Mouse (Mus musculus) activated CD4-positive, CD25-positive, alpha-beta regulatory T cell, adult 4 months (primary cell): ENCODE measurements at regions not wholly inside any gene's neighbourhood (a gene's known extent, or its start where the extent isn't known, plus 50 kb on each side); places are given as distances from the start of the nearest gene placed in this dataset.

Source experiments
- ATAC-seq: one replicate; pipeline ENCODE4 v1.8.0; 2017

DNA sequence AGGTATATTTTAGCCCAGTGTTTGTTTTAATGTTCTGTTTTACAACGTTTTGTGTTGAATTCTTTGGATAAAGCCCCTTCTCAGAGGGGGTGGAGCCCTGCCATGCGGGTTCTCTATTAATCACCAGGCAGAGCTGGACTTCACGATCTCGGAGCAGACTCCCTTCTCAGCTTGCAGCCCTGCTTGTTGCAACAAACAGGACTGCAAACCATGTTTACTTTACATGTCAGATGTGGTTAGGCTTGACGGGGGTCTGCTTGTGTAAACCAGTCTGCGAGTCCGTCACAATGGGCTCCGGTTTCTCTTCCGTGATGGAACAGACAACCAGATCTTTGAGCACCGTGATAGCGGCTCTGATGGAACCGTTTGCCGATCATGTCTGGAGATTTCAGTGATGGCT is 517.6 kb downstream of the Kcnj2 start:
- ATAC-seq, result no peak

DNA sequence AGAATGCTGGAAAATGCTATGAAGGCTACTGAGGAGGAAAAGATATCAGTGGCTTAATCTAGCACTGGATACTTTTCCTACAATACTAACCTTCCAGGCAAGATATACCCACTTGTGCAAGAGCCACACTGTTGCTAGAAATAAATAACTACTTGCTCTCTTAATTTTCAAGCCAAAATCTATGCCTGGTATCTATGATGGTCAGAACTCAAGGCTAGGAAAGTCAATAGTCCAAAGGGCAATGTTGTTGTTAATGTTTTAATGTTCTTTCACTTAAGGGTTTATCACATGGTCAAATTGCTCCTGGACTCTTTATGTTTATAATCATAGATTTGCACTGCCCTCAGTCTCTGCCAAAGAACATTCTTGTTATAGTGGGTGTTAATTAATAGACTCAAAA is 533.5 kb downstream of the Kcnj2 start:
- no peak for ATAC-seq

DNA sequence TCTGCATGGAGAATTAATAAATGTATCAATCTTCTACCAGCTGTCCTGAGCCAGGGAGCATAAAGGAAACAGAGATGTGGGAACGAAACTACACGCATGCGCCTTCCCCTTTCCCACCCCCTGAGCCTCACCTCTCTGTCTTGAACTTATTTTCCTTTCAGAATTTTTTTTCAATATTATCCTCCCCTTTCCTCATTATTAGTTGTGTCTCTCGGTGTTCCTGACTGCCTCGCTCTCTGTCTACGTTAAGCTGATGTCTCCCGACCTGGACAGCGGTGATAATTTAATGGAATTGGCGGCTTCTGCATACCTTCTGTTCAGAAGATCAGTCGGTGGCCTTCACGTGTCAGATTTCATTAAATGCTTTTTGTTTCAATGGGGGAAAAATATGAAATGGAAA is 539.2 kb downstream of the Kcnj2 start:
- no peak for ATAC-seq

DNA sequence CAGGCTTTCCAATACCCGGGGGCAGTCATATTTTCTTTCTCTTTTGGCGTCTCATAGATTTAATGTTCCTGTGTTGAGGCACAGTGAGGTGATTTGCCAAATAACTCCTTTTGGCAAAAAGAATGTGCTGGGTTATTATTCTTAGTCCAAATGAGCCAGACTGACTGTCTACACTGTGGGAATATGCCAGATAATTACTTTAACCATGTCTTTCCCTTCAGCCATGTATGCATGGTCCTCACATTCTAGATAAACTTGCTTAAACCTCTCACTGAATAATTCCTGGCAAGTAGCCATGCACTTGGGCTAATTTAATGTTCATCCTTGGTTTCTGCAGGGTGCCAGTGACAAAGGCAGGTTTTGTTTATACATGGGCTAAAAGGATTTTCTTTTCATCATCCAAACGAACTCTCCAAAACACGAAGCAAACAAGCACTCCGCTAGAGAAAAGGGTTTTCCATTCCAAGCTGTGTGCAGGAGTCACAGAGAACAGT is 544.6 kb downstream of the Kcnj2 start:
- no peak for ATAC-seq

DNA sequence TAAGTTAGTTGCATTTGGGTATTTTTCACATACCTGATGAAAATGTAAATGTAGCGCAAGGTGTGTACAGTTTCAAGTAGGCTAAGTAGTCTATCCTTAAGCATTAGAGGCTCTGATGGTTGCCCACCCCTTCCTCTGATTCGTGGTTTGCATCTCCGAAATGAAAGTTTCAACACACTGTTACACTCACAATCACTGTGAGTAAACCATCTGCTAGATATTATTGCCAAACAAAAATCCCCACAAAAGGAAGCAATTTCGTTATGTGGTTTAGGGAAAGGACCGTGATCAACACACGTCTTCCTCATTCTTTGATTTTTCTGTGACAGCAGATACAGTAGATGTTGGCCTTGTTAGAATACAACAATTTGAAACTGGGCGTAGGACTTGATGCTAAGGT is 577.6 kb downstream of the Kcnj2 start:
- no peak for ATAC-seq

DNA sequence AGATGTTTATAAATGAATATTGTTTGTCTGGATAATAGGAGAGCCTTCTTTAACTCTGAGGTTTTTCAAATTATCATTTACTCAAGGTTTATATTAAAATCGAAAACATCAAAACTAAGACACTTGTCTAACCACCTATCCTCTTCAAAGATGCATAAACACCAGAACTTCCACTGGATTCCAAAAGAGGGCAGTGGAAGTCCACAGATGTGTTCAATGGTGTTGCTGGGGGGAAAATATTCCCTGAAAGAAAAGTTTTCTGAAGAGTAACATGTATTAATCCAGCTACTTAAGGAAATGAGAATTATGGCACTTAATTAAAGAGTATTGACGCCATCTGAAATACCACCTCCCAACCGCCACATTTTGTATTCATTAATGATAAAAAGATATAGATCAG is 586.9 kb downstream of the Kcnj2 start:
- no peak for ATAC-seq

DNA sequence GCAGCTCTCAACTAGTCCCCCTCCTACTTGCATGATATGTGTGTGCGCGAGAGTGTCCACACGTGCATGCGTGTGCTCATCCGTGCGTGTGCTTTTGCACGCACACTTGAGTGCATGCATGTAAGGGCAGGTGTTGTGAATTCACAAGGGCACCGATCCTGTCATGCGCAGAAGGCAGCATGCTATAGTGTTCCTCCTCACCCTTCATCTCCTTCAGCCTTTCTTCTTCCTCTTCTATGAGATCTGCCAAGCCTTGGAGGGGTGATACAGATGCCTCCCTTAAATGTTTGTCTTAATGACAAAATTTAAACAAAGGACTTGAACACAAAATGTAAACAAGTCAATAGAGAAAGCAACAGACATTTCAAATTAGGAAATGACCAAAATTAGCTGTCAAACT is 591.8 kb downstream of the Kcnj2 start:
- ATAC-seq, result no peak

DNA sequence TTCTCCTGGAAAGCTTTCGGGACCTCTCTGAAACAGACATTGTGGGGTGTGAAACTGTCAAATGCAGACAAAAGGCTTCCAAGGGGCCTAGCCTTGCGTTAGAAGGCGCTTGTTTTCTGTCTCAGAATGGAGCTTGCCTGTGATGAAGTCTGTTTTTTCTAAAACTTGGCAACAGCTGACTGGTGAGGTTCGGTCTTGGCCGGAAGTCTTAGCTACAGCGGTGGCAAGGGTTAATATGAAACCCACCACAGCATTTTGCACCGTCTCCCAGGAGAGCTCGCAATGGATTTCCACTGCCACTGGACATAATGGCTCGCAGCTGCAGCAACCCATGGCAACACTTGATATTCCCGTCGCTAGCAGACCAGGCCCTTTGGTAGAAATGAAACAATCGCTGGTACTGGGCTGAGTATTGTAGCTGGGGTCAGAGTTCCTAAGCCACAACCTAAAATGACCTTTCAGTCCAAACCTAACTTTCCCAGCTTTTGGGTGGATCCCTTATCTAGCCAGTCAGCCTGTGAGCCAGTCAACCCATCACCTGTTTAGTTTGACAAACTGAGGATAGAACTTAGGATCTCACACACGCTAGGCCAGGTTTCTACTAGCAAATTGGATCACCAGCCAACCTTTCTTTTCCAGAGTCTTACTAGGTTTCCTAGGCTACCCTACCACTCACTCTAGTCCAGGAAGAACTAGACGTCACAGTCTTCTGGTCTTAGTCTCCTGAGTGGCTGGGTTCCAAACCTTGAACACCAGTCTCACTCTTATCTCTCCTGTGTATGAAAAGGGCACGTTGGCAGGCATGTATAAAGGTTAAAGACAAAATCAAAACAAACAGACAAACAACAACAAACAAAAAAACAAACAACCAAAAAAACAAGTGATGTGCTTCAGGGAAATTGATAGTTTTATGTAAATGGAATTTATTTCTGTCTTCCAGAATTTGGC is 592.7 kb downstream of the Kcnj2 start:
- ATAC-seq, result no peak

DNA sequence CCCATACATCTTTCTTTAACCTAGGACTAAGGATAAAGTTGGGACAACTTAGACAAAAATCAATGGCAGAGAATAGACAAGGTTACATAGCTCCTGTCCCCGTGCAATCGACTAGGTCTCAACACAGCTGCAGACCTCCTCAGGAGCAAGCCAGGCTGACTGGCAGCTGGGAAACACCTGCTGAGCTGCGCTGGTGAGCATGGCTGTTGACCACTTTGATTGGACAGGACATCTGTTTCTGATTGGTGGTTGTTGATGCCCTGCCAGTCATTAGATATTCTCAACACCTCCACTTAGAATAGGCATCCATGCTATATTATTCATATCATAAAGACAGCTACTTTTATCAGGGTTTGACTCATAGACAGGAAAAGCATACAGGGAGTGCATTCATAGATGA is 597.3 kb downstream of the Kcnj2 start:
- no peak for ATAC-seq

DNA sequence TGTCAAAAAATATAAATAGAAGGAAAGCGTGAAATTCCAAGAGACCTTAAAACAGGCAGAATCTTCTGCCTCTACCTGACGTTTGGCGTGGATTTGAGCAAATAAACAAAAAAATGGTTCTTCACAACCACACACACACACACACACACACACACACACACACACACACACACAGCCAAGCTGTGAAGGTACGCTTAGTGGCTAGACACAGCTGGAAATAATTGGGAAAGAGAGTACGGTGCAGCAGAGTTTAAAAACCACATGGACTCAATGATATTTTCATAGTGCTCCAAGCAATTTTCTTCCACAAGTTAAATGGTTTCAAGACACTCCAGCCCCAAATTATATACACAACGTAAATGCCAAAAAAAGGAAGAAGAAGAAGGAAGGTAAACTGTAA is 600.4 kb downstream of the Kcnj2 start:
- no peak for ATAC-seq

DNA sequence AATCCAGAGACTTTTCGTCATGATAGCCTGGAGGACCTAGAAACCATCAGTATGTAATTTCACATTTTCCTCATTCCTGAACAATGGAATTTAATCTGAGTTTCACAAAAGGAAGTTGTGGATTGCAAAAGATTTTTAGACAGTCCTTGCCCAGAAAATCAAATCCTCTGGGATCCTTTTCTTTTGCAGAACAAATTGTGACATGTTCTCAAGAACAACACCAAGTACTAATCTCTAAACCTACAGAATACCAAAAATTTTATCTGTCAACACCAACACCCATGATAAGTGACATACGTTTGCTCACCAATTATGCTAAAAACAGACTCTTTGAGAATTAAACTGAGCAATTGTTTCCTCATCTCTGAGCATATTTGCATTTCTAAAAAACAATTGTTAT is 605.9 kb downstream of the Kcnj2 start:
- ATAC-seq, result no peak

DNA sequence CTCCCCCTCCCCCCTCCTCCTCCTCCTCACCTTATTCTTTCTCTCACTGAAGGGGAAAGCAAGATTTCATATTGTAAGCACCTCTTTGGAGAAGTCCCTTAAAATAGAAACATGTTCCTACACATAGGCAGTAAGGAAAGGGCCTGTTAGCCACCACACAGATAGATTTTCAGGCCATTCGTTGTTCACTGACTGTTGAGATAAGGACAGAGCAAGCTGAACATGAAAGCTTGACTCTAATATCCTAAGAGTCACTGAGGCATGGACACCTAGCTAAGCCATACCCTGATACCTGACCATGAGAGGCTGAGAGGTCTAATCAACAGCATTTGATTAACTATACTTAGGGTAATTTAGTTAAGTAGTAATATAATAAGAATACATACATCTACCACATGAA is 609.7 kb downstream of the Kcnj2 start:
- ATAC-seq, result no peak

DNA sequence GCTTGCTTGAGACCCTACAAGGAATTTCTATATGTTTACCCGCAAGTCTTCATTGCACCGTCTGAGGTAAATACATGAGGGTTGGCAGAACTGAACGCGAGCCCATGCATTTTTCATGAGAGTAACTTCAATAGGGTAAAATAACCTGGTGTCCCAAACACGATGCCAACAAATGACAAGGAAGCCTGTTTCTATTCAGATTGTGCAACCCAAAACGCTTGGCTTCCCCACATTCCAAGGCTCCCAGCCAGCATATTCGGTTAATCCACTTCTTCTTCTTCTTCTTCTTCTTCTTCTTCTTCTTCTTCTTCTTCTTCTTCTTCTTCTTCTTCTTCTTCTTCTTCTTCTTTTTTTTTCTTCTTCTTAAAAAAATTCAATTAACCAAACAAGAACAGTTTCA is 616.4 kb downstream of the Kcnj2 start:
- ATAC-seq, result no peak

DNA sequence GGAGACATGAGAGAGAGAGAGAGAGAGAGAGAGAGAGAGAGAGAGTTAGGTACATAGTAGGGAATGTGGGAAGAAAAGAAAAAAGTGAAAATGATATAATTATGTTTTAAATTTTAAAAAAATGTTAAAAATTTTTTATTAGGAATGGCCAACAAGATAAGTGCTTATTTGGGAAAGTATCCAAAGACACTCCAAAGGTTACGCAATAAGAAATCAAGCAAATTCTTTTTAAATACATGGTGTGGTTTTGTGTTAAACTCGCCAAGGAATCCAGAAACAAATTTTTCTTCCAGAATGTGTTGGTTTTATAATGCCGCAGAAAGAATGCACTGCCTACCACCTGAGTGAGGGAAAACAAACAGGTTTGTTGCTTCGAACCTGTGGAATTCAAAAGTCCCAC is 617.9 kb downstream of the Kcnj2 start:
- ATAC-seq, result no peak

DNA sequence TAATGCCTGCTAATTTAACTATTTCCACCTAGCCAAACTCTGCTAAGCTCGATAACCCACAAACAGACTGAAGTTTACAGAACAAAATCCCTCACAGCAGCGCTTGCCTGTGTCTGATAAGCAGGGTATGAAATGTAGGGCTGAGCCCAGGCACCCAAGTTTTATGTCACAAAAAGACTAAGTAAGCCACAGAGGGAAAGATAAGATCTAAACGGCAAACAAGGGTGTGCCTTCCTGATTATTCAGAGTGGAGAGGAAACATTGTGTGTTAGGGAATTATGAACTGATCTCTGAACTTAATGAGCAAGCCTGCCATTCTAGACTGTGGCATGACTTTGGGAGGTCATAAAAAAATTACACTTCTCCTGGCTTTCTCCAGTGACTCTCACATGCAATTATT is 621.8 kb downstream of the Kcnj2 start:
- ATAC-seq, result no peak

DNA sequence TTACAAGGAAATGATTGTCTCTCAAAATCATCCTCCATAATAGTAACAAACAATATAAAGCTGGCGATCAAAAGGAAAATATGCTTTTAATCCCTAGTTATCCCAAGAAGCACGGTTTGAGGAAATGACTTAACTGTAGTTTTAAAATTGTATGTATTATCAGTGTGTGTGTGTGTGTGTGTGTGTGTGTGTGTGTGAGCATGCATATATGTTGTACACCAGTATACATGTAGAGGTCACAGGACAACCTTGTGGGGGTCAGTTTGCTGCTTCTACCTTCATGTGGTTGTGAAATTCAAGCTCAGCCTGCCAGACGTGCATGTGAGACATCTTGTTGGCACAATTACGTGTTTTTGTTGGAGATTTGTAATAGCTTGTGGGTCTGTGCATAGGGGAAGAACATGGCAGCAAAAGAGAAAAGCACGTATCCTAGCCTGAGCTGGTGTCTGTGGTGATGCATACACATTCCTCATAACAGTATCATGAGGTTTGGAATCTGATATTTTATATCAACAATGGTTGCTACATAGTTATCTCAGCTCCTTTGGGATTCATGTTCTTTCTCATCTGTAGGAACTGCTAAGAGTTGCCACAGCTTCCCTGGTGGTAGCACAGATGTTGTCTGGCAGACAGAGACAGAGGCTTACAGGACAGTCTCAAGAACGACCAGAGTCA is 622.4 kb downstream of the Kcnj2 start:
- no peak for ATAC-seq

DNA sequence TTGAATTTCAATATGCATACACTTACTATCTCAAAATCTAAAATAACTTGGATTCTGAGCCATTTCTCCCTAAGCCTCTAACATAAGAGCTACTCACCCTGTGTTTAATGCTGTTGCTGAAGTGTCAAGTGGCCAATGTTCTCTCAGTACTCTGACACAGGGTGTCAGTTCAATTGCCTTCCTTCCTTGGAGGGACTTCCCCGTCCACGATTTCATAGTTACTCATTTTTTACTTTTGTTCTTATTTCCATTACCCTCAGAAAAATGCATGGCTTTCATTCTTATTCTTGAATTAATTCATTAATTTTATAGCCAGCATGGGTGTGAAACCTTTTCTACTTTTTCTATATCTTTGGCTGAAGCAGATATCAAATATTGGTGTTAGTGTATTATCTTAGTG is 623.9 kb downstream of the Kcnj2 start:
- no peak for ATAC-seq

DNA sequence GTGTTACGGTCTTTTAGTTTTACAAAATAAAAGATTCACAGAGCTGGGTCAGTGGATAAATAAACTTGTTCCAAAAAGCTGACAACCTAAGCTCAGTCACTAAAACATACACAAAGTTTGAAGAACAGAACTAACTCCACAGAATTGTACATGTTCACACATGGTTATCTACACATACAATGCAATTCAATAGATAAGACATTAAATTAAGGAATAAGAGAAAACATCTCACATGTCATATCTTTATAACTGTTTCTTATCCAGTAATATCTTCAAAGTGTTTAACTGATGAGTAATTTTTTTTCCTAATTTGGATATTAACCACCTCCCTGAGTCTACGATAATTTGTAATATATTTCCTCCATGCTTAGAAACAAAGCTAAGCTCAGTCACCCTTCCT is 625.5 kb downstream of the Kcnj2 start:
- ATAC-seq, result no peak

DNA sequence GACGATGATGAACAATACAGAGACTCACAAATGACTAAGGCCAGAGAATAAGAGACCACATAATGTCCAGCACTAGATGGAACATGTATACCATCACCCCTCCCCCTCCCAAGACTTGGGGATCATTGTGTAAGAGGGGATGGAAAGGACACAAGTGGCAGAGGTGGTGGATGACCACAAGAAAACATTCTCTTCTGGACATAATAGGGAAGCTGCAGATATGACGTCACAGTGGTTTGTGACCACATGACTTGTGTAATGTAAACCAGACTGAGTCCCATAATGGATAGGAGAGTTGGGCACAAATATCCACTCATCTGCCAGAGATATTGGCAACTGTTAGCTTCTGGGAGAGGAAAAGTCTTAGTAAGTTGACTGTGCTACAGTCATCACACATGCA is 630.7 kb downstream of the Kcnj2 start:
- no peak for ATAC-seq

DNA sequence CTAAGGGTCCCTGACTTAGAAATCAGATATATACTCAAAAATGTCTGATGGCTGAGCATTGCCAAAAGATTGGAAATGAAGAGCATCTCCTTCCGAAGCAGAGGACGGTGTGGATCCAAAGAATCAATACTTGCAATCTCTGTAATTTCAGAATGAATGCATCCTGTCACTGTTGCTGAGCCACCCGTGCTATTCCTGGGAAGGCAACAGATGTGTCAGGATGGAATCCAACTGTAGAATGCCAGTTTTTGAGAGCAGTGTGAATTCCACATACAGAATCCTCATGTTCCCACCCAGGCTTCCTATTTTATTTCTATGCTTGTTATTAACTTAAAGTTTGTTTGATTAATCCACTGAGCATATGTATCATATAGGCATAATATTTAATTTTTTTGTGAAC is 633.9 kb downstream of the Kcnj2 start:
- ATAC-seq, result no peak

DNA sequence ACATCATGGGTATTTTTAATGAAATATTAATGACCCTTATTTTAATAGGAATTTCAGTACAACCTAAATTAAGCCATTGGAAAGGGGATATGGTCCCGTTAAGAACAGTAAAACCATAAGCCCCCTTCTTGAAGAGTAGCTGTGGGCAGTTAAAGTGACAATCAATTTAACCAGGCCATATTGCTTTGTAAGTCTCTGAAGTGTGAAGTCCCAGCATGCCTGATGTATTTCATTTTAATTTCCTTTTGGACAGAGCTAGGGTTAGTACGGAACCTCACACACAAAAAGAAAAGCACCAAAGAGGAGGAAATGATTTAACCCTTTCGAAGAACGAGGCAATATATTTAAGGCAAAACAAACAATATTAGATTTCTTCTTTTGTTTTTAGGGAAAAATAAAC is 640.9 kb downstream of the Kcnj2 start:
- no peak for ATAC-seq

DNA sequence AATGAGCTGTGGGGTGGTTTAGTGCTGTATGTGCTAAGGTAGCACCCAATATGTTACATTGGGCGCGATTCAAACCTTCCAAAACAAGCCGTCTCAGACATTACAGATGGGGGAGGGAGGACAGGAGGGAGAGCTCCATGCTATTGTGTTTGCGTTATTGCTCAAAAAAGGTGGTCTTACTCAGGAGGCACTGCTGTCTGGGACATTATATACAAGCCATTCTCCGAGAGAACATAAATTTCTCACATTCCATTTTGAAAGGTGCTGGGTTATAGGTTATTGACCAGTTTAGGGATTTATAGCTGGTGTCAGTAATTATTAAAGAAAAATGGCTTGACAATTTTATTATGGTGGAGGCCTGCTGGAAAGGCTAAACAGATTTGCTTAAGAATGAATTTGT is 649.4 kb downstream of the Kcnj2 start:
- ATAC-seq, result no peak

DNA sequence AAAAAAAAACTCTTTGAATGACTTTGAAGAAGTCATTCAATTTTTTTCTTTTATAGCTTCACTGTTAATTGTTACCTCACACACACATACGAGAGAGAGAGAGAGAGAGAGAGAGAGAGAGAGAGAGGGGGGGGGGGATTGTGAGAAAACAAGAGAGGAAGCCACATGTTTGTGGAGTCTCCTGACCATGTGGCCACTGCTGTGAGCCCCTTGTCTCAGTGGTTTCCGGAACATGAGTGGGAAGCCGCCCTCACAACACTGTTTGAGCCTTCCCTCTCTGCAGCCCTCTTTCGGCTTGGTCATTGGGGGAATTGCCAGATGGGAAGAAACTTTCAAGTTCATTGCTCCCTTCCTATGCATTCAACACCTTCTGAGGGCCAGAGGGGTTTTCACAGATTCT is 656.3 kb downstream of the Kcnj2 start:
- ATAC-seq, result no peak

DNA sequence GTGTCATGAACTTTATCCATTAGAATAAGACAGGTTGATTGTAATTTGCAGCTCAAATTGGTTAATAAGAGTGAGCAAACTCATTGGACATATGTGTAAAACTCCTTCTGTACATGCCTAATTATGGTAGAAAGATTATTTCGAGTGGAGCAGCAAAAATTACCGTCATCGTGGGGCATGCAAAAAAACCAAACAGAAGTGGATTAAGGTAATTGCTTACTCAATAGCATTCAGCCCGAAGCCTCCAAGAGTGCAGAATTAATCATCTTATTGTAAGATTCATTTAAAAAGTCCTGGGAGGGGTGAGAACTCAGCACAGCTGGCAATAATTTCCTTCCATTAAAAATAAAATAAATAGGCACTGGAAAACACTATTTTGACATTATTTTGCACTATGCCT is 662.2 kb downstream of the Kcnj2 start:
- no peak for ATAC-seq
